ENCODE assay signal across 14 mouse cellular contexts in the genomic region with DNA sequence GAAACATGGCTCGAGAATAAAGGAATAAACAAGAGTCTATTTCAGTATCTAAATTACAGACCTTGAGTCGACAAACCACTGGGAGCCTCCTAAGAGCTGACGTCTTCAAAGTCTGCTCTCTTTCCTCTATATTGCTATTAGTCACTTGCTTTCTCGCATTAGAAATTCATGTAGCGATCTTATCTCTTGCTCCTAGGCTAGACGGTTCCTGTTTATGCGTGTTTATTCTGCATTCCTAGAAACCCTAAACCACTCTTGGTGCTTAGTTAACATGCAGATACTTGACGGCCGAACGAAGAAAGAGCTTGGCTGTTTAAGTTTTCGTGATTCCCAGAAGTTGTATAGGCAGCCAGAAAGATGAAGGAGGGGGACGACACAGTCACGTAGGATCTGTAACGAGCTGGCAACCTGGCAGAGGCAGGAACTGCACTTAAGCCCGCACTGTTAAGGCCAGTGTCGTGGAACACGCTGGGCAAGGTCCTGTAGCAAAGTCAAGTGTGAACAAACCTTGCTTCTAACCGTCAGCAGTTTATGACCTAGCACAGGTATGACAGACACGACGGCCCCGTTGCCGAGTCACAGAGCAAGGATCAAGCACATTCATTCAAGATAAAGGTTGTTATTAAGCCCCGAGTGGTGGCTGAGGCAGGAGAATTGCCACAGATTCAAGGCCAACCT. TPM values are rescaled to one million over a fixed set of nuclear protein-coding genes. Genes with fewer than 3 reads are reported as not detected.
A peak's percentile ranks its signal among the peaks of the same experiment; 100 is the strongest.
DNase-seq lines count a peak whose midpoint lies in the region; ATAC-seq and TF ChIP-seq lines count a peak whose summit lies in the region.
"Had no signal": no experiment of that assay in that cellular context is flagged by ENCODE, and none has a peak within 500 bp of the region (broad histone marks: within the 10 kb centered on the region; RNA-seq: fewer than 3 reads in every experiment).

No protein-coding gene starts in this region.

- peak; percentile 59 for ATAC-seq in inflammation-experienced regulatory T-cells, adult 6 months
- no peak for ATAC-seq in hindbrain, embryonic 11.5 days (ENCODE audit: low FRiP score)

- no peak overlapping the region for H3K9ac ChIP-seq in hindbrain, embryonic 11.5 days (ENCODE audit: low read depth, low read length)
- H3K9ac ChIP-seq: hindbrain, embryonic 14.5 days; stomach, embryonic 15.5 days had no signal

- H3K27ac ChIP-seq in layer of hippocampus, adult 2 months: peak overlapping the region; percentile 61; the same call in 1 of the 2 replicates
- H3K27ac ChIP-seq in hindbrain, embryonic 11.5 days (ENCODE audit: low read depth, low read length): no peak overlapping the region
- H3K27ac ChIP-seq: hindbrain, embryonic 14.5 days; stomach, embryonic 15.5 days had no signal

- no peak for DNase-seq in layer of hippocampus, adult 2 months (ENCODE audit: low spot score in 2 of 2)
- no peak for DNase-seq in layer of hippocampus, postnatal 14 days (ENCODE audit: low spot score in 2 of 2)
- DNase-seq in MEL-GATA-1-ER (ENCODE audit: extremely low read depth, low read depth) (peak; percentile 49), MN1 (ENCODE audit: low spot score) (no peak)
- peak; percentile 61 to 66 for DNase-seq in kidney, postnatal 36 days
- no peak for DNase-seq in T-cell, adult 2 months (ENCODE audit: low spot score)
- no peak for DNase-seq in hindbrain, embryonic 11.5 days (ENCODE audit: low spot score)
- DNase-seq: cerebellum, adult 9-11 months; left cerebral cortex, postnatal 4 days; lung, postnatal 14 days had no signal

- peaks cover 3% of the 10 kb centered on the region; the same call in 1 of the 2 replicates for H3K36me3 ChIP-seq in hindbrain, embryonic 11.5 days (ENCODE audit: control insufficient read depth, insufficient read depth, low read length)

- no peaks in the 10 kb centered on the region for H3K9me3 ChIP-seq in hindbrain, embryonic 11.5 days (ENCODE audit: control insufficient read depth, low read length)
- H3K9me3 ChIP-seq: stomach, embryonic 15.5 days had no signal

- no peaks in the 10 kb centered on the region for H3K27me3 ChIP-seq in hindbrain, embryonic 11.5 days (ENCODE audit: control insufficient read depth, insufficient read depth, low read length)
- H3K27me3 ChIP-seq: CH12.LX; stomach, embryonic 15.5 days had no signal

- H3K4me3 ChIP-seq in layer of hippocampus, adult 2 months: peak overlapping the region; percentile 5; the same call in 1 of the 2 replicates
- H3K4me3 ChIP-seq in hindbrain, embryonic 11.5 days (ENCODE audit: low read depth, low read length): no peak overlapping the region
- H3K4me3 ChIP-seq: stomach, embryonic 15.5 days had no signal

- H3K4me2 ChIP-seq in hindbrain, embryonic 11.5 days (replicated peaks; ENCODE audit: low read depth, low read length): no peak overlapping the region
- H3K4me2 ChIP-seq: hindbrain, embryonic 14.5 days; stomach, embryonic 15.5 days had no signal

- TF ChIP-seq CTCF in layer of hippocampus, adult 2 months (conservative IDR thresholded peaks at IDR 0.05): no peak

- WGBS in hindbrain, embryonic 11.5 days: 91% methylated on average over 23 of the region's 23 CpGs

- no peaks in the 10 kb centered on the region for H3K4me1 ChIP-seq in hindbrain, embryonic 11.5 days (replicated peaks; ENCODE audit: control insufficient read depth, insufficient read depth, low read length)

RNA-seq across cellular contexts. Expression of gene Itm2b, which starts 14.3 kb away (rescaled TPM):
- total RNA-seq in layer of hippocampus, adult 2 months (2021): 1,000 to 10,000 TPM in 1 of 2 experiments, 100 to 1,000 TPM in 1; 989 to 1,035 TPM
- total RNA-seq in layer of hippocampus, postnatal 14 days (2021): 100 to 1,000 TPM; 920 to 943 TPM
- polyA plus RNA-seq in inflammation-experienced regulatory T-cells, adult 6 months (2017; shearing (Covaris generic)): 1,000 to 10,000 TPM in 2 of 3 experiments, 100 to 1,000 TPM in 1; 933 to 1,139 (median 1,095) TPM
- polyA plus RNA-seq in hindbrain, embryonic 11.5 days (2014; fragmentation: Nextera tagmentation; extraction: Ambion mirVana): 379 and 387 TPM in 2 replicates

RNA-seq across cellular contexts. Expression of gene Rb1, which starts 45.2 kb away (rescaled TPM):
- 10 to 100 TPM; 32.0 to 40.5 TPM for total RNA-seq in layer of hippocampus, adult 2 months (2021)
- total RNA-seq in layer of hippocampus, postnatal 14 days (2021): 10 to 100 TPM; 42.5 to 44.9 TPM
- 100 to 1,000 TPM in 1 of 3 experiments, 10 to 100 TPM in 2; 21.9 to 113 (median 85.4) TPM for polyA plus RNA-seq in inflammation-experienced regulatory T-cells, adult 6 months (2017; shearing (Covaris generic))
- 37.8 and 43.0 TPM in 2 replicates for polyA plus RNA-seq in hindbrain, embryonic 11.5 days (2014; fragmentation: Nextera tagmentation; extraction: Ambion mirVana)

Comparison
In these comparisons a context has a peak if more than half of its experiments do, and no peak if none do; other contexts are left out.
1. DNase-seq: peak in MEL-GATA-1-ER (single experiment) and kidney, postnatal 36 days (2 of 2); none in layer of hippocampus, adult 2 months (0 of 2), layer of hippocampus, postnatal 14 days (0 of 2), MN1 (single experiment), T-cell, adult 2 months (single experiment) and hindbrain, embryonic 11.5 days (single experiment).